Mouse (Mus musculus): ENCODE data around the gene Herpud1. TPM values are rescaled to one million over a fixed set of nuclear protein-coding genes. Genes with fewer than 3 reads are reported as not detected.

Herpud1 gene
- total RNA-seq, 2 experiments from 2014 or later, result 35.5 to 36.2 TPM

DNA sequence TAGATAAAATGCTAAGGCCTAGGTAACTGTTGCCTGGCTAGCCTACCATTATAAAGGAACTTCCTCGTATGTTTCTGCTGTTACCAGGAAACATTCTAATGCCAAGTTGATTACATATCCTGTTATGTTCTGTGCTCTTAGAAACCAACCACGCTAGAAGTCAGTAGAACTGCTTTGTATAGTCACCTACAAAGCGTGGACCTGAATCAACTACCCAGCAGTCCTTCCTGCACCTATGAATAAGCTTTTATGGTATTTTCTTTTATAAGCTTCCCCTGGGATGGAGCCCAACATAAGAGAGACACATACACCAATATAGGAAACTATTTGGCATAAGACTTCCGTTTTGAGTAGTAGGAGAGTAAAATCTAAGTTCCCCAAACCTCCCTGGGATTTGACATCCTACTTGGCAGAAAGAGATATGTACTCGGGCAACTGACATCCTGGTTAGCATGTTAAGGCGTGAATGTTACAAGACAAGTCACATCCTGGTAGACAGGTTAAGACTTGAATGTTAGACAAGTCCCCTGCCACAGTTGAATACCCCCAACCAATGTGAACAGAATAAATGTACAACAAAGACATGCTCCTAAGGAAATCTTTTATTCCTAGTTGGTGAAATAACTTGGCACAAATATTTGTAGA lies 13.2 kb upstream of the Herpud1 start:
- DNase-seq (ENCODE audit: low spot score in 2 of 2), result no peak

DNA sequence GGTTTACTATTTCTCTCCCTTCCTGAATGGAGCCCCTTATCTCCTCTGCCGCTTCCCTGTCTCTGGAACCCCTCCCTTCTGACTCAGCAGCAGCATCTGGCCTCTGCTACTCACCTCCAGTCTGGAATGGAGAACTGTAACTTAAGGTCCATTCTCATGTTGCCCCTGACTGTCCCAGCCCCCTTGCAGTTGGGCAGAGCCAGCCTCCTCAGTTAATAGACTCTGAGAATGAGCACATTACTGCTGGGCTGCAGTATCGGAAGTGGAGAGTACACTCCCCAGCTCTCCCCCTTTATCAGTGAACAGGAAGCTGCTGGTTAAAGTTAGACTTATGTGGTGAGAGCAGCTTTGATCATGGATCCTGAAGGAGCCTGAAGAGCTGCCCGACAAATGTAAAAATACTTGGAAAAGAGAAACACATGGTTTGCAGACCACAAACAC lies 10.7 kb upstream of the Herpud1 start:
- no peak for DNase-seq (ENCODE audit: low spot score in 2 of 2)

DNA sequence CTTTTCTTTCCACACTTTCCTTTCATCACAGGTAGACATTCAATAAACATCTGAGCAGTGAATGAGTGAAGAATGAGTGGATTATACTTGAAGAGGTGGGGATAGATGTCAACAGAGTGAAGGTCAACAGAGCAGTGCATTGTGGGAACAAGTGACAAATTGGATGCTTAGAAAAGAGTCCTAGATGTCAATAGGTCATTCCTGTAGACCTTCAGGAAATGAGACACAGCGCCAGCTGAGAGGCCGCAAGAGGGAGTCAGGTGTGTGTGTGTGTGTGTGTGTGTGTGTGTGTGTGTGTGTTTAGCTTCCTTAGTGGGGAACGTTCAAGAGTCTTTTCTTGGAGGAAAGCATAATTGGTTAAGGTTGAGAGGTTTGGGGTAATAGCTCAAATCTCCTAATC lies 10.1 kb upstream of the Herpud1 start:
- no peak for DNase-seq (ENCODE audit: low spot score in 2 of 2)

DNA sequence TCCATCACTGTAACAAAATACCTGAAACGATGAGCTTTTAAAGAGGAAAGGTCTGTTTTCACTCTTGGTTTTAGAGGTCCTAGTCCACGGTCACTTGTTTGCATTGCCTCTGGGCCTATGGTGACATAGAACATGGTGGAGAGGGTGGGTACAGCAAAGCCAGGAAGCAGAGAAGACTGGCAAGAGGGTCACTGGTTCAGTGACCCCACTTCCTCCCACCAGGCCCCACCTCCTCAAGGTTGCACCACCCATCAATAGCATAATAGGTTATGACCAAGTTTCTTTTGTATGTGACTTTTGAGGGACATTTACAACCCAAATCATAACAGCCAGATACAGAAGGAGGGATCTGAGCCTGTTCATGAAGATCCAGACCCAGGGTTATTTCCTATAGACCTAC lies 9.7 kb upstream of the Herpud1 start:
- DNase-seq (ENCODE audit: low spot score in 2 of 2), result no peak

DNA sequence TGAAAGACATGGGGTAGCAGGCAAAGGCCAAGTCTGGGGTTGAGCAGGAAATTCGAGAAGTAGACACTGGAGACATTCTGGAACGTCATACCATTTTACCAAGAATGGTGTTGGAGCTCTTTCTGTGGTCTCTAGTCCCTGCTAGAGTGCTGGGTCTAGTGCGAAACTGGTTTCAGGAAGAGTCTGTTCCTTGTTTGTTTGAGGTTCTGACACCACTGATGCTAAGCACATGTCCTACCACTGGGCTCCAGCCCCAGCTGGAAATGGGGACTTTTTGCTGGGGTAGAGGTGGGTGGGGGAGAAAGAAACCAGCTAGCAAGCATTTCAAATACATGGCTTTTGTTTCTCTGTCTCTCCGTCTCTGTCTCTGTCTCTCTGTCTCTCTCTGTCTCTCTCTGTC lies 9.2 kb upstream of the Herpud1 start:
- DNase-seq (ENCODE audit: low spot score in 2 of 2), result no peak

DNA sequence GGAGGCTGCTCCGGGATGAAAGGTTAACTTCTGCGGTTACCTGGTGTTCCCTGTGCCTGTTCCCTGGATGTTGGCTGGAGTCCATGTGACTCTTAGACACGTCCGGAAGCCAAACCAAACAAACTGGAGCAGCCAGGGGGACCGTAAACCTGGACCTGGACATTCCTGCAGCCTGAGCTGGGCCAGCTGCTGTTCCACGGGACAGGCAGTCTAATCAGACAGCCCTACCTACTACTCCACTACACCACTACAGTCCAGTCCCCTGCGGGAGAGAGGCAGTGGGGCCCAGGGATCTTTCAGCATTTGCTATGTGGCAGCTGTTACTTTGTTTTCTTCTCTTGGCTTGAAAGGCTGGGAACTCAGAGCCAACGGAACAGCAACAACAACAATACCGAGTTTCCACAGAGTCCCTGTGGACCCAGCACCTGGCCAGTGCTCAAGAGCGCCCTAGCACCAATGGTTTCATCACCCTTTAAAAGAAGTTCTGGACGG lies 8.5 kb upstream of the Herpud1 start:
- DNase-seq (ENCODE audit: low spot score in 2 of 2), result no peak

DNA sequence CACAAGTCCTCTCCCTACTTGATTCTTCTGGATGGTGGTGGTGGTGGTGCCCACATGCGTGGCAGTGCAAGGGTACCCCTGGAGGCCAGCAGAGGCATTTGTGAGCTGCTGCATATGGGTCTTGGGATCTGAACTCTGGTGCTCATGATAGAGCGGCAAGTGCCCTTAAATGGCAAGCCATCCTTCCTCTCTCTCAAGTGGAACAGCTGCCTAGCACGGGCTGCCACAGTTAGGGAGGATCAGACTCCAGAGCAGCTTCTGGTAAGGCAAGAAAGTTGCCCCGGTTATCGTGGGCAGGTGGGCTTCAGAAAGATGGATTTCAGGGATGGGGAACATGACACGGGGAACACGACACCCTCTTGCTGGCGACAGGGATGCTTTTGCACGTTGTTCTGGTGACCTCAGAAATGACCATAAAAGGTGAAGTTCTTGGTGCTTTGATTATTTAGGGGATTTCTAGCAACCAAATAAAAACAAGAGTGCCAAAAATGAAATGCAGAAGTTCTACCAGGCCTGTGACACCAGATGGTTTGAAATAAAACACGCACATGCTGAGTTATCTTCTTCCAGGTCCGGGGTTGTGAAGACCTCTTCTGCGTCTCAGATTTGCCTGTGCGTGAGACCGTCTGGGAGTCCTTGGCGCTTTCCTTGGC lies 7.3 kb upstream of the Herpud1 start:
- DNase-seq (ENCODE audit: low spot score in 2 of 2), result no peak

DNA sequence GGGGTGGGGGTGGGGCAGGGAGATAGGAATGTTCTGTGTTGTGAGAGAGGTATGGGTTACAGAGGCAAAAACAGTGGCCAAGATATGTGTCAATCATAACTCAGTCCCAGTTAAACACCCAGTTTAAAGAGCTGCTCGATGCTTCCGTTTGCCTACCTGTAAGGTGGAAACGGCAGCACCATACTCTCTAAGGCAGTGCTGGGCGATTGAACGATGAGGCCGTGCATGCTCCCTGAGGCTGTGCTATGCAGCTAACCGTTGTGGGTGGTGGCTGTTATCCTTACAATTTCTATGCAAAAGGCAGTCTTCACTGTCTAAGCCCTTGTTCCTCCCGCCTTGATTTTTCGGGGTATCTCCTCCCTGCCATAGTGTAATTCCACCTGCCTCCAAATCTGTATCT lies 6.6 kb upstream of the Herpud1 start:
- no peak for DNase-seq (ENCODE audit: low spot score in 2 of 2)

DNA sequence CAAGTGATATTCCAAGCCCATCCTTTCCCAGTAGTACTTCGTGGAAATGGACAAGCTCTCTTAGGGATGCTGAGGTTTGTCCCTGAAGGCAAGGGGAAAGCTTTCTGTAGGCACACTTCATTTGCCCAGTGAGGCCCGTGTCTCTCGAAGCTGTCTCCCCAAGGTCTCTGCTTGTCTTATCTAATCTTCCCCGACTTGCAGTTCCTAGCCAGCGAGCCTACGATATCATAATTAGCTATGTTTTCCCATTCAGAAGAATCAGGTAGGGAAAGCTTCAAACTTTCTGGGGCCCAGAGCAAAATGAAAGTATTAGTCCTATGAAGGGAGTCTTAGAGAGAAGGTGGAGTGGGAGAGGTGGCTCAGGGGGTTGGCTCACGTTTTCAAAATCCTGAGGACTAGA lies 2.1 kb upstream of the Herpud1 start:
- DNase-seq (ENCODE audit: low spot score in 2 of 2), result no peak

DNA sequence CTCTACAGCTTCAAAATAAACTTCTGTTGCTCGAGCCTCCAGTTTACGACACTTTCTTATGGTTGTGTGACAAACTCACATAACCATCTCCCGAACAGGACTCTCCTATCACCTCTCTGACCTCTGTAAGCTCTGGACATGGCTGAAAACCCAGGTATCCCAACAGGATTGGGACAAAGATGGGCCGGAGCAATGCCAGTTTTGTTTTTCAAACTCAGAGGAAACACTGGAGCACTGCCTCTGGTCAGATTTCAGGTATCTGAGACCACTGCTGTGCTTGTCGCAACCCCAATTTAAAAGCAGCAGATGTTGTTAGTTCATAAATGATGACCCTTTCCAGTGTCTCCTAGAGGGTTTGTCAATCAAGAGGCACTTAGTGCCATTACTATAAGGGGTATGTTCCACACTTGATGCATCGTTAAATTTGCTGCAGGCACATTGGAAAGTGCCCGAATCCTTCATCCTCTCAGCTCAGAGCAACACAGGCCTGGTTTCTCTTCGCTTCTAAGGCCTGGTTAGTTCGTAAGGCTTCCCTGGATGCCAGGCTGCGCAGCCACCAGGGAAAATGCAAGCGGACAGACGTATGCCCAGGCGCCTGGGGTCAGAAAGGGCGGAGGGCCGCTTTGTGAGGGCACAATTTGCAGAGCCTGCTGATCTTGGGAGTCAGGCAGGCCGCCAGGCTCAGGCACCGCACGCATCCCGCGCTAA lies 578 bp upstream of the Herpud1 start:
- DNase-seq (ENCODE audit: low spot score in 2 of 2), result no peak

DNA sequence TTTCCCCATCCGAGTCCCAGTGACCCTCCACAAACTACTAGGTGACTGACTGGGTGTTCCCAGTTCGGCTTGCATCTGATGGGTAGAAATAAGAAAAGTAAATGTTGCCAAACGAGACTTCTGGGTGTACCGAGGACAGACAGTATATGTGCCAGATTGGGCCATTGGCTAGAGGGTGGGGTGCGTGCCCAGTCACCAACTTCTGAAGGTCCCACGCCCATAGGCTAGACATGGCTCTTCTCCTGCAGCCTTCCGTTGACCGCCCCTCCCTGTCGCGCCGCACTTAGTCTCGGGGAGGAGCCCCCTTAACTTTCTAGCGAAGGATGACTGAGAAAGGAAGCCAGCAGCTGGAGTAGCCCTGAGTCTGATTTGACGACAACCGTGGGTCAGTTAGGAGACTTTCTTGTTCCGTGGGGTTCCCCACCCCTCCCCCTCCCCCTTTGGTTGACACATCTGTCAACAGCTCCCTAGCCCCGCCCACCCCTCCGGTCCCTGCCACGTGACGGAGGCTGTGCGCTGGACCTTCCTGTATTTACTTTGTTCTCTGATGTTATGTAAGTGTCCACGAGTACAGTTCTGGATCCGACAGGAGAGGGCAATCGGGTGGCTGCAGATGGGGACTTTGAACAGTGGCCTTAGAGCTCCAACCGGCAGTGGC lies 918 bp downstream of the Herpud1 start:
- peak; percentile 56 to 69 for DNase-seq (ENCODE audit: low spot score in 2 of 2)

DNA sequence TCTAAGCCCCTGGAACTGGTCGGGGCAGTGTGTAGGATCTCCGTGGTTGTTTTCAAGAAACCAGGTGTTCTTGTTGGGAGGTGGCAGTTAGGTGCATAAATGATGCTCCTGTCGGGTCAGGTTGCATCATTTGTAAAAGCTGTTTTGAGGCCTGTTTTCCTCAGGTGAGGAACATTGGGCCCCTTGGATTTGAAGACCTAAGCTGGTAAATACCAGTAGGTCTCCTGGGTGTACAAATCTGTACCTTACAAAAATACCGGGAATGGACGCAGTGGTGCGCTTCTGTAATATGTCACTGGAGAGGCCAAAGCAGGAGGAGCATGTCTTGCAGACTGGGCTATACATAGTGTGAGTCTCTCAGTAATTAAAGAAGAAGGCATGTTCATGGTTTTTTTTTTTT lies 1.5 kb downstream of the Herpud1 start:
- no peak for DNase-seq (ENCODE audit: low spot score in 2 of 2)

DNA sequence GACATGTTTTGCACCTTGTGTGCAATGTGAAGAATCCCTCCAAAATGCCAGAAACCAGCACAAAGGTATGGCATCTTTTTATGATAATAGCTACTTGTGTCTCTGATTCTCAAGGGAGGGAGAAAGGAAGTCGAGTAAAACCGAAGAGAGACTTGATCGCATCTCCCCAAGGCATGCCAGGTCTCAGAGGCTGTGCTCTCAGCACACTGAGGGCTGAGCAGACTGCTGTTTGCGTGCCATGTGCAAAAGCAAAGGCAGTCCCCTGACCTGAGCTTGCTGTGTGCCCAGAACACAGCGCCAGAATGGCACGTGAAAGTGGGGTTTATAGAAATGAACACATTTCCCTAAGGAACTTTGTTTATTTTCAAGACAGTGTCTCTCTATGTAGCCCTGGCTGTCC lies 3.3 kb downstream of the Herpud1 start:
- no peak for DNase-seq (ENCODE audit: low spot score in 2 of 2)

DNA sequence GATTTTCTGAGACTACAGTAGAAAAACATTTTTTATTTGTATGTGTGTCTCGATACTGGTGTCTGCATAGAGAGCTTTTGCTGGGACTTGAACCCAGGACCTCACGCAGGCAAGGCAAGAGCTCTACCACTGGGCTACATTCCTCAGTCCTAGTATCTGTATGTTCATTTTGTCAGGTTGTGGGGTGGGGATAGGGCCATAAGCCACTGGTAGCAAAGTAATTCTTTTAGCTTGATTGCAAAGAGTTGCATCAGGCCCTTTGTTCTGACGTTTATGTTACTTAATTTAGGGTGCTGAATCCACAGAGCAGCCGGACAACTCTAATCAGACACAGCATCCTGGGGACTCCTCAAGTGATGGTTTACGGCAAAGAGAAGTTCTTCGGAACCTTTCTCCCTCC lies 4.2 kb downstream of the Herpud1 start:
- DNase-seq (ENCODE audit: low spot score in 2 of 2), result no peak

DNA sequence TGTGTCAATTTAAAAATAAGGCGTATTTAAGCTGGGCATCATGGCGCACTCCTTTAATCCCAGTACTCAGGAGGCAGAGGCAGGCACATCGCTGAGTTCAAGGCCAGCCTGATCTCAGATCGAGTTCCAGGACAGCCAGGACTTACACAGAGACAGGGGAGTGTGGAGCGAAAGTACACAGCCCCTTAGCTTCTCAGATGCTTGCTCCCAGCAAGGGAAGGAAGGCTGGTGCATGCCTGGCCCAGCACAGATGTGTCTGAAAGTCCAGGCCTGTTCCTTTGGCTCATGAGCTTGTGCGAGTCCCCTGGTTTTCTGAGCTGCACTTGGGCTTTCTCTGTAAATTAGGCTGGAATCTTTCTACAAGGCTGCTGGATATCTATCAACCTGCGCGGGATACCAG lies 4.7 kb downstream of the Herpud1 start:
- DNase-seq (ENCODE audit: low spot score in 2 of 2), result no peak

DNA sequence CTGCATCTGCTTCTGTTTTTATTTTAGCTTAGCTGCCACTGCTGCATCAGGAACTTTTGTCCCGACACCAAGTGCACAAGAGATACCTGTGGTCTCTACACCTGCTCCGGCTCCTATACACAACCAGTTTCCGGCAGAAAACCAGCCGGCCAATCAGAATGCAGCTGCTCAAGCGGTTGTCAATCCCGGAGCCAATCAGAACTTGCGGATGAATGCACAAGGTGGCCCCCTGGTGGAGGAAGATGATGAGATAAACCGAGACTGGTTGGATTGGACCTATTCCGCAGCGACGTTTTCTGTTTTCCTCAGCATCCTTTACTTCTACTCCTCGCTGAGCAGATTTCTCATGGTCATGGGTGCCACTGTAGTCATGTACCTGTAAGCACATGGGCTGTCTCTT lies 5.9 kb downstream of the Herpud1 start:
- peak; percentile 44 to 48 for DNase-seq (ENCODE audit: low spot score in 2 of 2)

DNA sequence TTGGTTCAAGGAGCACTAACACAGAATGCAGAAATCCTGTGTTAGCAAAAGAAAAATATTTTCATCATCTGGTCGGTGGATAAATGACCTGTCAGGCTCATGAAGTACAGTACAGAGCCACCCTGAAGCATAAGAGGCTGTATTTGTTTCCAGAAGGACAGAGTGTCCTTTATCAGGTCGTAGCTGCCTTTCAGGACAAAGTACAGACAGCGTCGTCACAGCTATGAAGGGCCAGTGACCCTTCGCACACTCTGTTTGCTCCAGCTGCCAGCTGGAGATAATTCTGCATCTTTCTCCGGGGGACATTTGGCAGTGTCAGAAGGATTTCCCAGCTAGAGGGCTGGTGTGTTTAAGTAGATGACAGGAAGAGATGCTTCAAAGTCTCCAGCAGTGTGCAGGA lies 6.4 kb downstream of the Herpud1 start:
- no peak for DNase-seq (ENCODE audit: low spot score in 2 of 2)

DNA sequence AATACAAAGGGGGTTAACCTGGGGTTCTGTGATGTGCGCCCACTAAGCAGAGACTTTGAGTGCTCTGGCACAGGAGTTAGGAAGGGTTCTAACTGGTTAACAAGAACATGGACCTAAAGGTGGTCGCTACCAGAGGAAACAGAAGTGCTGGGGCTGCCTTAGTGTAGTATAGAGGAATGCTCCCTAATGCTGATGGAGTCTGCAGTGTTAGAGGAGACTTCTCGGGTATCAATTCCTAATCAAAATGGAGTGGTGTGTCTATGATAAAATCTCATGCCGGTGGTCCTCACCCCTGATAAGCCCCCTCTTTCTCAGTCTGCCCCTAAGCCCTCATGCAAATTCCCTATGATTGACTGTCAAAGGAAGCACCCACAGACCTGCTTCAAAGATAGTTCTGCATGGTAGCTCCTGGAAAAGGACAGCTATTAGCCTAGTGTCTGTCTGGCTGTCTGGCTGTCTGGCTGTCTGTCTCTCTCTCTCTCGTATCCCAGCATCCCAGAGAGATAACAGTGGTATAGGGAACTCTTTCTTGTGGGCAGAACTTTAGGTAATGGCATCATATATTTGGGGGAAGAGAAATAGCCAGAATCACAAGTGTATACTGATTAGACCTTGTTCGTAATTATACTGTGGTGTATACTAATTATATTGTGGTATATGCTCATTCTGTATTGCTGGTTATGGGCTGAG lies 9.8 kb downstream of the Herpud1 start:
- DNase-seq (ENCODE audit: low spot score in 2 of 2), result no peak

DNA sequence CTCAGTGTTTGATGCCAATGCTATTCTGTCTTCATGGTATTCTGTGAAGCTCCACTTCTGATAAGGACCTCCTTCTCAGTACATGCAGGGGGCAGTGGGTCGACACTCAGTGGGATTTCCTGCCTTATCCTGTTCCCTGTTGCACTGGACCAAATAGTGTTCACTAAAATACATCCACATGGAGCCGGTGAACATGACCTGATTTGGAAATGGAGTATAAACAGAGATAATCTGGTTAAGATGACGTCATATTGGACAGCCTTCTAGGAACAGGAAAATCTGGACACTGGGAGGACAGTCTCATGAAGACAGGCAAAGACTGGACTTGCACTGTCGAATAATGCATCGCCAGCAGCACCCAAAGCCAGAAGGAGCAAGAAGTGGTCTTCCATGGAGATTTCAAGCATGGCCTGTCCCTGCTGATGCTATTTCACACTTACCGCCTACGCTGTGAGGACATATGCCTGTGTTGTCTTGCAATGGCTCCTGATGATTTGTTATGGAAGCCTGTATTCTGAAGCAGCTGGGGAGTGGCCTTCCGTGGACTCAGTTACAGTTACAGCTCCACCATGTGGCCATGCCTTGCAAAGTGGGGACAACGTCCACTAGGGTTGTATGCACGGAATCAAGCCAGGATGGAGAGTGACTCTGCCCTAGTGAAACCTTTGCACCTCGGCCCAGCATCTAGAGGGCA lies 10.9 kb downstream of the Herpud1 start:
- DNase-seq (ENCODE audit: low spot score in 2 of 2), result peak; percentile 54 to 55

DNA sequence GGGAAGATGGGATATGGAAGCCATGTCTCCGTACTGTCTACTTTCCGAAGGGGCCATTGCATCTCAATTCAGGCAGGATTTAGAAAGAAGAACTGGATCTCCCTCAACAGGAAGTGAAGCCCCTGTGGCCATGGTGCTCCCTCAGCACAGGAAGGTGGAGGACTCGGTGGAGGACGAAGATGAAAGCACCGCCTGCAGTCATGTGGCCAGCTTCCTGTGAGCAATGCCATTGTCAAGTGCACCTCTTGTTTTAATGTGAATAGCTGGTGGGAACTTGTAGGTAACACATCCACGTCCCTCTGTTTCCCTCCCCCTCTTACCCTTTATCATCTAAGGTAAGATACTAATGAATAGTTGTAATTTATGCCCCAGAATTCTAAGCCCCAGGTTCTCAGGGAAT lies 12.3 kb downstream of the Herpud1 start:
- DNase-seq (ENCODE audit: low spot score in 2 of 2), result no peak
